In genomic region chr10:56398310-56398709, GRCm38 (mm10) we compare ENCODE assay signal across 14 mouse cellular contexts.
"Had no signal": no experiment of that assay in that cellular context is flagged by ENCODE, and none has a peak within 500 bp of the region (broad histone marks: within the 10 kb centered on the region; RNA-seq: fewer than 3 reads in every experiment).

No protein-coding gene starts in this region.

- H3K27ac ChIP-seq: neural tube, embryonic 12.5 days; neural tube, embryonic 13.5 days; neural tube, embryonic 15.5 days had no signal

- H3K9me3 ChIP-seq: neural tube, embryonic 12.5 days; neural tube, embryonic 13.5 days; neural tube, embryonic 15.5 days had no signal

- H3K4me1 ChIP-seq: neural tube, embryonic 12.5 days; neural tube, embryonic 13.5 days; neural tube, embryonic 15.5 days had no signal

- H3K36me3 ChIP-seq: neural tube, embryonic 12.5 days; neural tube, embryonic 13.5 days; neural tube, embryonic 15.5 days had no signal

- H3K4me3 ChIP-seq: neural tube, embryonic 12.5 days; neural tube, embryonic 13.5 days; neural tube, embryonic 15.5 days had no signal

- H3K27me3 ChIP-seq: neural tube, embryonic 12.5 days; neural tube, embryonic 13.5 days; neural tube, embryonic 15.5 days had no signal

- H3K4me2 ChIP-seq: neural tube, embryonic 12.5 days; neural tube, embryonic 13.5 days; neural tube, embryonic 15.5 days had no signal

- DNase-seq: retina, postnatal 1 day; right cerebral cortex, adult 18-20 months; right cerebral cortex, postnatal 14 days; right cerebral cortex, postnatal 25 days; right cerebral cortex, postnatal 4 days; spleen, adult 18-20 months; thymus, adult 18-20 months; thymus, postnatal 14 days; thymus, postnatal 25 days; thymus, postnatal 36 days; thymus, postnatal 4 days had no signal

- H3K9ac ChIP-seq: neural tube, embryonic 12.5 days; neural tube, embryonic 13.5 days; neural tube, embryonic 15.5 days had no signal
